Comparison of ENCODE assay signal across 28 mouse cellular contexts in genomic region chr10:74938410-74938809, GRCm38 (mm10). TPM values are rescaled to one million over a fixed set of nuclear protein-coding genes. Genes with fewer than 3 reads are reported as not detected.
A peak's percentile ranks its signal among the peaks of the same experiment; 100 is the strongest.
DNase-seq lines count a peak whose midpoint lies in the region; ATAC-seq and TF ChIP-seq lines count a peak whose summit lies in the region.
"Had no signal": no experiment of that assay in that cellular context is flagged by ENCODE, and none has a peak within 500 bp of the region (broad histone marks: within the 10 kb centered on the region; RNA-seq: fewer than 3 reads in every experiment).

No protein-coding gene starts in this region.

- H3K4me3 ChIP-seq in intestine, postnatal 0 days (ENCODE audit: low read depth, low read length), result no peak overlapping the region
- H3K4me3 ChIP-seq in intestine, embryonic 16.5 days (ENCODE audit: low read length), result no peak overlapping the region
- no peak overlapping the region for H3K4me3 ChIP-seq in liver, embryonic 14.5 days (ENCODE audit: insufficient read depth in 1 of 2, low read depth in 2 of 2, low read length in 2 of 2)
- H3K4me3 ChIP-seq: embryonic facial prominence, embryonic 13.5 days; erythroblast, embryonic 14.5 days; heart, embryonic 12.5 days; limb, embryonic 10.5 days; liver, embryonic 13.5 days; neural tube, embryonic 12.5 days had no signal

- WGBS in intestine, postnatal 0 days, result 52% methylated on average over 5 of the region's 5 CpGs
- 61% methylated on average over 5 of the region's 5 CpGs for WGBS in intestine, embryonic 16.5 days
- 50% methylated on average over 5 of the region's 5 CpGs for WGBS in liver, embryonic 14.5 days (ENCODE audit: insufficient replicate concordance)

- ATAC-seq in intestine, postnatal 0 days, result no peak
- no peak for ATAC-seq in intestine, embryonic 16.5 days
- no peak for ATAC-seq in liver, embryonic 14.5 days (ENCODE audit: insufficient read depth)
- ATAC-seq: forebrain, embryonic 14.5 days had no signal

- H3K27ac ChIP-seq in intestine, postnatal 0 days (ENCODE audit: low read depth, low read length), result no peak overlapping the region
- H3K27ac ChIP-seq in intestine, embryonic 16.5 days (ENCODE audit: low read length), result no peak overlapping the region
- H3K27ac ChIP-seq in liver, embryonic 14.5 days, result no peak overlapping the region
- H3K27ac ChIP-seq: embryonic facial prominence, embryonic 13.5 days; limb, embryonic 10.5 days; liver, embryonic 13.5 days; neural tube, embryonic 12.5 days had no signal

- DNase-seq in liver, embryonic 14.5 days (ENCODE audit: low read depth in 3 of 3, low spot score in 3 of 3), result no peak
- no peak for DNase-seq in liver
- DNase-seq in testis, postnatal 10 days (ENCODE audit: low spot score), result peak; percentile 28
- no peak for DNase-seq in testis, postnatal 14 days (ENCODE audit: low spot score)
- no peak for DNase-seq in layer of hippocampus, adult 9-10 months (ENCODE audit: low spot score)
- DNase-seq: adrenal gland, postnatal 14 days; cerebellum, adult 2 months; cerebellum, postnatal 25 days; embryo, embryonic 11 days; gastrocnemius, postnatal 14 days; heart, adult 18-20 months; heart, postnatal 10 days; kidney, adult 9 months; layer of hippocampus, adult 9-11 months; liver, embryonic 13.5 days; lung, postnatal 10 days; midbrain, embryonic 14.5 days; right cerebral cortex, postnatal 14 days; thymus, postnatal 14 days had no signal

- no peak overlapping the region for H3K4me2 ChIP-seq in intestine, postnatal 0 days (replicated peaks; ENCODE audit: low read depth)
- no peak overlapping the region for H3K4me2 ChIP-seq in intestine, embryonic 16.5 days (ENCODE audit: low read depth, low read length)
- H3K4me2 ChIP-seq in liver, embryonic 14.5 days (ENCODE audit: low read depth), result no peak overlapping the region
- H3K4me2 ChIP-seq: embryonic facial prominence, embryonic 13.5 days; heart, embryonic 12.5 days; liver, embryonic 13.5 days; neural tube, embryonic 12.5 days had no signal

- no peaks in the 10 kb centered on the region for H3K4me1 ChIP-seq in intestine, postnatal 0 days (replicated peaks; ENCODE audit: control insufficient read depth, insufficient read depth, low read length)
- H3K4me1 ChIP-seq in intestine, embryonic 16.5 days (ENCODE audit: control insufficient read depth, insufficient read depth, low read length), result no peaks in the 10 kb centered on the region
- H3K4me1 ChIP-seq in liver, embryonic 14.5 days (replicated peaks; ENCODE audit: control insufficient read depth in 2 of 2, insufficient read depth in 2 of 2, low read length in 1 of 2), result no peaks in the 10 kb centered on the region
- H3K4me1 ChIP-seq: embryonic facial prominence, embryonic 13.5 days; heart, embryonic 12.5 days; limb, embryonic 10.5 days; liver, embryonic 13.5 days; neural tube, embryonic 12.5 days had no signal

- H3K9me3 ChIP-seq in intestine, postnatal 0 days (ENCODE audit: control insufficient read depth), result no peaks in the 10 kb centered on the region
- H3K9me3 ChIP-seq in intestine, embryonic 16.5 days (ENCODE audit: control insufficient read depth, low read length), result no peaks in the 10 kb centered on the region
- H3K9me3 ChIP-seq in liver, embryonic 14.5 days (ENCODE audit: control insufficient read depth, low read length), result no peaks in the 10 kb centered on the region
- H3K9me3 ChIP-seq: embryonic facial prominence, embryonic 13.5 days; heart, embryonic 12.5 days; limb, embryonic 10.5 days; liver, embryonic 13.5 days; megakaryocyte, embryonic 14.5 days; neural tube, embryonic 12.5 days had no signal

- H3K36me3 ChIP-seq in intestine, postnatal 0 days (ENCODE audit: control insufficient read depth, insufficient read depth), result no peaks in the 10 kb centered on the region
- no peaks in the 10 kb centered on the region for H3K36me3 ChIP-seq in intestine, embryonic 16.5 days (ENCODE audit: control insufficient read depth, insufficient read depth, low read length)
- H3K36me3 ChIP-seq in liver, embryonic 14.5 days (replicated peaks; ENCODE audit: control insufficient read depth, insufficient read depth, low read depth), result no peaks in the 10 kb centered on the region
- H3K36me3 ChIP-seq: embryonic facial prominence, embryonic 13.5 days; heart, embryonic 12.5 days; limb, embryonic 10.5 days; liver, embryonic 13.5 days; neural tube, embryonic 12.5 days had no signal

- peak; percentile 58 for TF ChIP-seq CTCF in intestine, postnatal 0 days (IDR thresholded peaks at IDR 0.05; ENCODE audit: low read depth)
- peak; percentile 33; the same call in 1 of the 2 replicates for TF ChIP-seq CTCF in liver, embryonic 14.5 days (IDR thresholded peaks at IDR 0.05; ENCODE audit: low read depth)

- no peak overlapping the region for H3K9ac ChIP-seq in intestine, postnatal 0 days (ENCODE audit: low read depth, low read length)
- no peak overlapping the region for H3K9ac ChIP-seq in intestine, embryonic 16.5 days (ENCODE audit: low read depth, low read length)
- no peak overlapping the region for H3K9ac ChIP-seq in liver, embryonic 14.5 days (replicated peaks)
- H3K9ac ChIP-seq: embryonic facial prominence, embryonic 13.5 days; heart, embryonic 12.5 days; liver, embryonic 13.5 days; neural tube, embryonic 12.5 days had no signal

- no peaks in the 10 kb centered on the region for H3K27me3 ChIP-seq in intestine, postnatal 0 days (replicated peaks; ENCODE audit: control insufficient read depth, insufficient read depth, low read length)
- H3K27me3 ChIP-seq in intestine, embryonic 16.5 days (replicated peaks; ENCODE audit: control insufficient read depth, insufficient read depth, low read length), result no peaks in the 10 kb centered on the region
- no peaks in the 10 kb centered on the region for H3K27me3 ChIP-seq in liver, embryonic 14.5 days (ENCODE audit: control insufficient read depth, insufficient read depth, low read length)
- H3K27me3 ChIP-seq: embryonic facial prominence, embryonic 13.5 days; liver, embryonic 13.5 days; neural tube, embryonic 12.5 days had no signal

- TF ChIP-seq EP300 in liver, embryonic 14.5 days (IDR thresholded peaks at IDR 0.05; ENCODE audit: low read depth), result no peak

RNA-seq across cellular contexts. Expression of gene Gnaz, which starts 28.6 kb away (rescaled TPM):
- 1.7 and 2.4 TPM in 2 replicates for polyA plus RNA-seq in intestine, postnatal 0 days (2015; fragmentation: Nextera tagmentation; extraction: Ambion mirVana)
- polyA plus RNA-seq in intestine, embryonic 16.5 days (2015; fragmentation: Nextera tagmentation; extraction: Ambion mirVana), result 2.2 and 2.9 TPM in 2 replicates
- 2.1 and 2.2 TPM in 2 replicates for polyA plus RNA-seq in liver, embryonic 14.5 days (2012; rRNA removed)
- polyA plus RNA-seq in liver, embryonic 14.5 days (2014; fragmentation: Nextera tagmentation; extraction: Ambion mirVana), result 2.5 and 3.9 TPM in 2 replicates
